Comparison of ENCODE assay signal across 11 mouse cellular contexts in the genomic region with DNA sequence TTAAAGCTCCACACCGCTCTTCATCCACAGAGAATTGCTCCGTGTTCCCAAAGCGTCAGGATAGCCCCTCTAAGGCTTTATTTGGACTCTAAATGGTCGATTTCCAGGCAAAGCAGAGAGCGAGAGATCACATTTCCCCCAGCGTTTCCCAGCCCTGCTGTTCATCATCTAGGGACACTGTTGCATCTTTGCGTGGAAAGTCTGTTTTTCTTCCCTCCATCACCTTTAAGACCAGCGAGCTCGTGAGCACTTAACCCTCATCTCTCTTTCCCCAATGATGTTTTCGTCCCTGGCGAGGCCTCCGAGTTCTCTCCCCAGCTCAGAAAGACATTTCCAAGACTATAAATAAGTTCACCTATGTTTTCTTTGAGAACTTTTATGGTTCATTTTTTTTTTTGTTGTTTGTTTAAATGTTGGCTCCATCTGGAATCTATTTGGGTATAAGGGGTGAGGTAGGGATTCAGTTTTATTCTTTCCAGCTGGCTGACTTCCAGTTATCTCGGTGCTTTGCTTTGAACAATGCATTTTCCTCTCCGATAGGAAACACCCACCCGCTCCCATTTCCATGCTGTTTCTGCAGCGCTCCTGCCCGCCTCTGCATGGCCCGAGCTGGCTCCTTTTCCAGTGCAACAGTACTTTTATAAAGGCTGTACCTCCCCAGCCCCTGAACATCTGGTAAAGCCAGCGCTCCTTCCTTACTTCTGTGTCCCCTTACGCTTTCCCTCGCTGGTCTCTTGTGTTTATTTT. TPM values are rescaled to one million over a fixed set of nuclear protein-coding genes. Genes with fewer than 3 reads are reported as not detected.
DNase-seq lines count a peak whose midpoint lies in the region; ATAC-seq lines count a peak whose summit lies in the region.
"Had no signal": no experiment of that assay in that cellular context is flagged by ENCODE, and none has a peak within 500 bp of the region (broad histone marks: within the 10 kb centered on the region; RNA-seq: fewer than 3 reads in every experiment).

No protein-coding gene starts in this region.

- H3K9ac ChIP-seq in midbrain, embryonic 11.5 days (ENCODE audit: low read length): no peak overlapping the region
- H3K9ac ChIP-seq in midbrain, embryonic 15.5 days: no peak overlapping the region
- H3K9ac ChIP-seq in limb, embryonic 13.5 days: 0 out of 2 replicates have a peak overlapping the region, but pooled peaks have one; percentile 20
- H3K9ac ChIP-seq: intestine, embryonic 15.5 days had no signal

- peaks cover 6% of the 10 kb centered on the region for H3K4me1 ChIP-seq in midbrain, embryonic 11.5 days (ENCODE audit: control insufficient read depth, insufficient read depth, low read length)
- H3K4me1 ChIP-seq in midbrain, embryonic 15.5 days: peaks cover 7% of the 10 kb centered on the region; the same call in 1 of the 2 replicates
- H3K4me1 ChIP-seq in limb, embryonic 13.5 days: peaks cover 41% of the 10 kb centered on the region

- no peak overlapping the region for H3K4me3 ChIP-seq in midbrain, embryonic 11.5 days (ENCODE audit: low read depth, low read length)
- H3K4me3 ChIP-seq in midbrain, embryonic 15.5 days: no peak overlapping the region
- no peak overlapping the region for H3K4me3 ChIP-seq in limb, embryonic 13.5 days
- H3K4me3 ChIP-seq: intestine, embryonic 15.5 days; myocyte had no signal

- H3K36me3 ChIP-seq in midbrain, embryonic 11.5 days (ENCODE audit: control insufficient read depth, insufficient read depth, low read length): no peaks in the 10 kb centered on the region
- no peaks in the 10 kb centered on the region for H3K36me3 ChIP-seq in midbrain, embryonic 15.5 days (replicated peaks)
- H3K36me3 ChIP-seq in limb, embryonic 13.5 days: no peaks in the 10 kb centered on the region
- H3K36me3 ChIP-seq: intestine, embryonic 15.5 days had no signal

- ATAC-seq in midbrain, embryonic 11.5 days (ENCODE audit: low FRiP score): no peak
- no peak for ATAC-seq in midbrain, embryonic 15.5 days (replicated peaks)
- ATAC-seq in limb, embryonic 13.5 days (ENCODE audit: low FRiP score, low read depth): peak; percentile 85
- ATAC-seq in activated CD4-positive, CD25-positive, alpha-beta regulatory T cell, adult 4 months: no peak
- ATAC-seq in megakaryocyte-erythroid progenitor cell, adult 5-6 weeks (replicated peaks; ENCODE audit: low FRiP score, low TSS enrichment, poor library complexity, severe bottlenecking): no peak
- ATAC-seq: intestine, embryonic 15.5 days; Patski had no signal

- H3K27me3 ChIP-seq in midbrain, embryonic 11.5 days (ENCODE audit: control insufficient read depth, insufficient read depth, low read length): no peaks in the 10 kb centered on the region; the same call in none of the 2 replicates
- H3K27me3 ChIP-seq in midbrain, embryonic 15.5 days (replicated peaks): peaks cover 3% of the 10 kb centered on the region; the same call in 1 of the 2 replicates
- peaks cover 21% of the 10 kb centered on the region for H3K27me3 ChIP-seq in limb, embryonic 13.5 days
- H3K27me3 ChIP-seq: intestine, embryonic 15.5 days; Patski had no signal

- DNase-seq in midbrain, embryonic 11.5 days (ENCODE audit: low spot score, missing footprints): peak; percentile 92
- DNase-seq in heart, adult 8-10 months (ENCODE audit: low spot score): peak; percentile 55
- DNase-seq in telencephalon, adult 2 months (ENCODE audit: low read depth, low spot score): peak; percentile 54

- no peak overlapping the region for H3K27ac ChIP-seq in midbrain, embryonic 11.5 days (ENCODE audit: low read depth, low read length)
- no peak overlapping the region for H3K27ac ChIP-seq in midbrain, embryonic 15.5 days
- peak overlapping the region; percentile 79 for H3K27ac ChIP-seq in limb, embryonic 13.5 days
- H3K27ac ChIP-seq: intestine, embryonic 15.5 days had no signal

- no peaks in the 10 kb centered on the region for H3K9me3 ChIP-seq in midbrain, embryonic 11.5 days (ENCODE audit: control insufficient read depth, low read length)
- H3K9me3 ChIP-seq in midbrain, embryonic 15.5 days: no peaks in the 10 kb centered on the region
- no peaks in the 10 kb centered on the region for H3K9me3 ChIP-seq in limb, embryonic 13.5 days
- H3K9me3 ChIP-seq: intestine, embryonic 15.5 days had no signal

- H3K4me2 ChIP-seq in midbrain, embryonic 11.5 days: no peak overlapping the region
- H3K4me2 ChIP-seq in midbrain, embryonic 15.5 days: no peak overlapping the region
- H3K4me2 ChIP-seq in limb, embryonic 13.5 days (replicated peaks): peak overlapping the region; percentile 46
- H3K4me2 ChIP-seq: intestine, embryonic 15.5 days had no signal

- 24% methylated on average over 21 of the region's 21 CpGs for WGBS in midbrain, embryonic 11.5 days
- WGBS in midbrain, embryonic 15.5 days: 25% methylated on average over 21 of the region's 21 CpGs
- 6% methylated on average over 21 of the region's 21 CpGs for WGBS in limb, embryonic 13.5 days

RNA-seq across cellular contexts. Expression of a gene that starts 16.0 kb away (rescaled TPM):
- polyA plus RNA-seq in midbrain, embryonic 11.5 days (2014; fragmentation: Nextera tagmentation; extraction: Ambion mirVana): 27.8 and 31.4 TPM in 2 replicates
- 13.4 and 14.8 TPM in 2 replicates for polyA plus RNA-seq in midbrain, embryonic 15.5 days (2015; fragmentation: Nextera tagmentation; extraction: Ambion mirVana)
- under 1 TPM; 0.59 to 0.97 (median 0.84) TPM for total RNA-seq in heart, adult 8-10 months (2022)
- 18.5 and 22.0 TPM in 2 replicates for polyA plus RNA-seq in limb, embryonic 13.5 days (2015; fragmentation: Nextera tagmentation; extraction: Ambion mirVana)
- polyA plus RNA-seq in activated CD4-positive, CD25-positive, alpha-beta regulatory T cell, adult 4 months (2017; shearing (Covaris generic)): not detected
- total RNA-seq in megakaryocyte-erythroid progenitor cell, adult 5-6 weeks (2014; fragmentation: Nextera tagmentation): 0.07 TPM in 1 of 2 replicates, not detected in the other
- not detected in 2 replicates for total RNA-seq in megakaryocyte-erythroid progenitor cell, adult 5-6 weeks (2017)
- total RNA-seq: common myeloid progenitor, adult 5-6 weeks had no signal
- polyA plus RNA-seq: myocyte had no signal

RNA-seq across cellular contexts. Expression of a gene that starts 38.4 kb away (rescaled TPM):
- polyA plus RNA-seq in midbrain, embryonic 11.5 days (2014; fragmentation: Nextera tagmentation; extraction: Ambion mirVana): 6.3 and 8.0 TPM in 2 replicates
- 24.8 and 25.6 TPM in 2 replicates for polyA plus RNA-seq in midbrain, embryonic 15.5 days (2015; fragmentation: Nextera tagmentation; extraction: Ambion mirVana)
- total RNA-seq in heart, adult 8-10 months (2022): not detected
- 8.0 and 9.3 TPM in 2 replicates for polyA plus RNA-seq in limb, embryonic 13.5 days (2015; fragmentation: Nextera tagmentation; extraction: Ambion mirVana)
- polyA plus RNA-seq in activated CD4-positive, CD25-positive, alpha-beta regulatory T cell, adult 4 months (2017; shearing (Covaris generic)): not detected
- not detected in 2 replicates for total RNA-seq in megakaryocyte-erythroid progenitor cell, adult 5-6 weeks (2014; fragmentation: Nextera tagmentation)
- not detected in 2 replicates for total RNA-seq in megakaryocyte-erythroid progenitor cell, adult 5-6 weeks (2017)
- total RNA-seq: common myeloid progenitor, adult 5-6 weeks had no signal
- polyA plus RNA-seq: myocyte, Patski had no signal

Comparison
In these comparisons a context has a peak if more than half of its experiments do, and no peak if none do; other contexts are left out.
1. RNA of a gene that starts 16.0 kb away (polyA plus RNA-seq): 27.8 to 31.4 TPM in midbrain, embryonic 11.5 days, 18.5 to 22.0 TPM in limb, embryonic 13.5 days and 13.4 to 14.8 TPM in midbrain, embryonic 15.5 days; not detected in activated CD4-positive, CD25-positive, alpha-beta regulatory T cell, adult 4 months; every median in the first group is over 10 times any median in the second.
2. Peak in every context shown above with its lines, with median percentiles within 50 percentile points of each other: DNase-seq.